Mouse (Mus musculus) urinary bladder, postnatal 36 days (tissue): ENCODE data around the gene Idh2.

Experiments used
- DNase-seq, 2 experiments: peaks; one replicate each; pipeline ENCODE4 v3.0.0; 2022; ENCODE audit warnings: low spot score in 2 of 2, mixed read lengths in 1 of 2

Idh2 gene

DNA sequence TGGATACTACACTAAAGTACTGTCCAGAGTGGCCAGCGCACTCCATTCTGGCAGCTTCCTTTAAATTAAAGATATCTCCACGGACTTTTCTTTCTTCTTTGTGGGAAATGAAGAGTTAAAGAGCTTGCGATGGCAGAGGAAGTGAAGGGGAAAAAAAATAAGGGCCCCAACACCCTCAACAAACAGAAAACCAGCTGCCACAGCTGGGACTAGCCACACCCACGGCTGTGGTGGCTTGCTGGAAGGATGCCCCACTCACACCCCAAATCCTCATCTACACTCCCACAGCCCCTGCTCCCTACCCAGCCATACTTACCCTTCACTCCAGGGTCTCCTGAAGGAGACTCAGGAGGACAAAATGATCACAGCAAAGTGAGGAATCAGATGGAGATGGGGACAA lies 7.9 kb upstream of the Idh2 start:
- no peak for DNase-seq

DNA sequence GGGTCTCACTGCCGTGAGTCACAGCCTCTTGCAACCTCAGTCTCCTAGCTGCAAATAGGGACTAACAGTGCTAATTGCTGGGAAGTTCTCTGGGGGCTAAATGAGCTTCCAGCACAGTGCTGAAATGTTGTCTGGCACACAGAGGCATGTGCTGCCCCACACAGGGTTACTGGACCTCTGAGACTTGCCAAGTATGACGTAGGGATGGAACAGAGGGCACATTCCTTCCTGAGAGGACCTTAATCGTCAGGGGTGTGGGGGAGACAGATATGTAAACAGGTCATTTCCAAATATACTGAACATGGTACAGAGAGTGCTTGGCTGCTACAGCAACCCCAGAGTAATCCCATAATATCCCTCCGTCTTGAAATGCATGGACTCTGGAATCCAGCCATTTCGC lies 5.9 kb upstream of the Idh2 start:
- DNase-seq = no peak

DNA sequence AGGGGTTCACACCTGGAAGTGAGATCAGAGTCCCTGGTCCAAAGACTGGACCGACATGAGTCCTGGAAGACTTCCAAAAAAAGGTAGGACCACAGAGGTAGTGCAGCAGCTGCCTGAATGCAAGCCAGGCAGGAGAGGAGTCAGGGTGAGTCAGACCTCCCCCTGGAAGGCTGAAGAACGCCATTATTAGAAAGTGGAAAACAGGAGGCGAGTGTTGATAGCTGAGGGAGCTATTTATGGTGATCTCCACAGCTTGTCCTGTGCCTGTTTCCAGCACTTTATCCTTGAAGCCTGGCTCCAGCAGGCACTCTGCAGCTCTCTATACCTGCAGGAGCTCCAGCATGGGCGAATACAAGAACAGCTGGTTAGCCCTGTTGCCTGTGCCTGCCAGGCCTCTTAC lies 4.0 kb upstream of the Idh2 start:
- no peak for DNase-seq

DNA sequence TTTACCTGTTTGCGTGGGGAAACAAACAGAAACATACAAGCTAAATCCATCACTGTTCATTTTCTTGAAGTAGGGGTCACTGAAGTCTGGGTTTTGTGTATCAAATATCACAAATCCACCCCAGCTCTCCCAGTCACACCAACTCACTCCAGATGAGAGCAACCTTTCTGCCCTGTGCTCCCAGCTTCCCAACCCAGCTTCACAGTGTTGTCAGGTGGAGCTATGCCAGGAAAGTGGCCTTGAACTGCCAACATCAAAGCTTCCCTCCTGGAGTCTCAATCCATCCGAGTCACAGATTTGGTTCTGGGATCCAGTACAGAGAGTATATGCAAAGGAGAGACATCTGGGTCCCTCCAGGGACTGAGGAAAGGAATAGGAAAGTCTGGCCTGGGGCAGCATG lies 966 bp upstream of the Idh2 start:
- DNase-seq = no peak

DNA sequence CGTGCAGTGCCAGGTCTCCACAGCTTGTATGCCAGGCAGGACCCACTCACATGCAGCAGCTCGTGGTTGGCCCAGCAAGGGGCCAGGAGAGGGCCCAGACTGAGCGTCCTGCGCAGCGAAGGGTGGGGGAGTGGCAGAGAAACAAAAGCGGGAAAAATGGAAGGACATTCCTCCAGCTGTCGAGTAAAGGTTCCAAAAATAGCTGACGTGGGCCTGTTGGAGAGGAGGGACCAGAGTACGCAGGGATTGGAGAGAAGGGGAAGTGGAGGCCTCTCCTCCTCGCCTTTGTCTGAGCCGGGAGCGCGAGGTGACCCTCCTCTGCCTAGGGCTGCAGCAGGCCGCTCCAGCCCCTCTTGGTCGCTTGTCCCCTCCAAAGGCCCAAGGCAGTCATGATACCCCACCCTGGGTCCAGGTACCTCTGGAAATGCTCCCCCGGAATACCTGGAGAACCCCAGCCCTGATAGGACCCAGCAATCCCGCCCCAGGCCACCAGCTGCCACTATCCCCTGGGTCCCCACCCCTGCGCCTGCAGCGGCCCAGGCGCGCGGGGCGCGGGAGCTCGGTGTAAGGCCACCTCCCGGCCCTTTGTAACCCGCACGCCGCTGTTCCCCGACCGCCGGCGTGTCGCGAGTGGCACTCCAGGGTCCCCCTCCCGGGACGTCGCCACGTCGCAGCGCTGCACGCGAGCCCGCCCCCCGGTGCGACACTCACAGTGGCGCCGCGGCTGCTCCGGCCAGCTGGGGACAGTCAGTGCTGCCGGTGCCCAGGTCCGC lies 555 bp downstream of the Idh2 start:
- peak; percentile 38 to 47 for DNase-seq

DNA sequence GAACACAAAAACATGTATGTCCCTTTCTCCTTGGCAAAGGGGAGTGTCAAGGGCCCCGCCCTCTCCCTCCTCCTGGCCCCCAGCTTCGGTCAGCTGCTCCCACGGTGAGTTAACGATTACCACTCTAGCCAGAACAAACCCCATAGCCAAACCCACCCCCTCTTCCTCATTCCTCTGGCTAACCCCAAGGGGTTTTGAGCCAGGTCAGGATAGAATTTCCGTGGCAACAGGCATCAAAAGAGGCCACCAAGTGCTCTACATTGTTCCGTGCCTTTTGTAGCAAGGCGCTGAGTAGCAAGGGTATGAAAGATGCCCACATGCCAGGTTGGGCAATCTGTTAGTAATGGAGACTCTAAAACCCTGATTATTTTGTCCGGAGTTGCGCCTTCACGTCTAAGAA lies 1.2 kb downstream of the Idh2 start:
- DNase-seq = no peak

DNA sequence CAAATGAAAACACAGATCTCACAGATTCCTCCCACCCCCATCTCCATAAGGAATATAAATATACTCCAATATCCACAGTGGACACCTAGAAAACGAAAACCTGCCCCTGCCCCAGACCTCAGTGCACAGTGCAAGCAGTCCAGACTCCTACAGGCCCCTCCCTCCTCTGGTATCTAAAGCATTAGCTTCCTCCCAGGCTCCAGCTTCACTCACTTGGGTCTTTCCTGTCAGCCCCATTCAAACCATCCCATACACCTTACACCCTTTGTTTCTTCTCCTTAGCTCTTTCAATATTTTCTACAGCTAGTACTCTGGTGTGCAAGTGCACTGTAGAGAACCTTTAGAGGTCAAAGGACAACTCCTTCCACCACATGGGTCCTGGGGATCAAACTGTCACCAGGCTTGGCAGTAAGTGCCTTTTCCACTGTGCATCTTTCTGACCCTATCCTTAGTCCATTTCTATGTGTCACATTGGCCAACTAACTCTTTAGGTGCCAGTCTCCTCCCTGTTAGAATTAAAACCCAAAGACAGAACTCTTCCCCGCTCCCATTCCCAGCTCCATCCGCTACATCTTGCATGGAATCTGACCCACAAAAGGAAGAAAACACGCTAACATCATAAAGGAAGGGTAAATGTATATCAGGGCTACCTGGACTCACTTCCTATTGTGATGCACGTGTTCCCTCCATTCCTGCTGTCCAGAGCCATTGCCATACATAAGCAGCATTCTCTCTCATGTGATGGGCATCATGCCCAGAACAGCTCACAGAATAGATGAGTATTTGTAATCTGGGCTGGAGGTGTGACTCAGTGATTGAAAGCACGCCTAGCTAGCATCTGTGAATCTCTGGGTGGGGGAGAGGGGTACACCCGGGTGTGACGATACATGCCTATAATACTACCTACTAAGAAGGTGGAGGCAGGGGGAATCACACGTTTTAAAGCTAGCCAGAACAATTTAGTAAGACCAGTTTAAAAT lies 3.8 kb downstream of the Idh2 start:
- no peak for DNase-seq

DNA sequence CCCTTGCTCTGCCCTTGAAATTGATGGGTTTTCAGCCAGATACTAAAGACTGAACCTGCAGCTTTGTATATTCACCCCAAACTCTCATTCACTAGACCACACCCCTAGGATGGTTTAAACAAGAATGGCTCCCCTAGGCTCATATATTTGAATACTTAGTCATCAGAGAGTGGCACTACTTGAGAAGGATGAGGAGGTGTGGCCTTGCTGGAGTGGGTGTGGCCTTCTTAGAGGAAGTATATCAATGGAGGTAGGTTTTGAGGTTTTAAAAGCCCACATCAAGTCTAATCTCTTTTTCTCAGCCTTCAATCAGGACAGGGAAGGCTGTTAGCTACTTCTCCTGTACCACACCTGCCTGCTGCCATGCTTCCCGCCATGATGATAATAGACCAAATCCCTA lies 8.8 kb downstream of the Idh2 start:
- DNase-seq = no peak

DNA sequence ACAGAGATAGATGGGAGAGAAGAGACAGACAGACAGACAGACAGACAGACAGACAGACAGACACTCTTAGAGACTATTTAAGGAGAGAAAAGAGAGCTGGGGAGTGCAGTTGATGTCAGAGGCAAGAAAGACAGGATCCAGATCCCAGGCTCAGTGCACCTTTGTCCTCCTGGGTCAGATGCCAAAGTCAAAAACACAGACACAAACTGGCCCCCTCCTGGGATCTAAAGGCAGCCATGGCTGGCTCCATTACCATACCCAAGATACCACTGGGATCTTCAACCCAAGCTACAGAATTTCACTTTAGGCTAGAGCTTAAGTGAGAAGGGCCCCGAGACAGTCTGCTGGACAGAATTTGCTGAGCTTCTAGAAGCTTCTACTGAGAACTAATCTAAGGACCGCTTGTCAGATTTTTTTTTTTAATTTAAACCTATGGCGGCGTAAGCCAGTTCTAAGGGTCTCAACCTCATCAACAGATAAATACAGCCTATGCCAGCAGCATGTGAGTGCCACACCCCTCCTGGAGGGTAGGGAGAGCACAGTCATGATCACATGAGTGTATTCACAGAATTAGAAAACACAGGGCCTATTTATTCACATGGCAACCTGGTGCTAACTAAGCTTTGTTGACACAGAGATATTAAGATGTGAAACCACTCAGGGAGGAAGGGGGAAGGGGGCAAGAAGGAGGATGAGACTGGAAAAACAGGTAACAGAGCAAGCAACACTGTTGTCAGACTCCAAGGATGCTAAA lies 9.4 kb downstream of the Idh2 start:
- DNase-seq = no peak

DNA sequence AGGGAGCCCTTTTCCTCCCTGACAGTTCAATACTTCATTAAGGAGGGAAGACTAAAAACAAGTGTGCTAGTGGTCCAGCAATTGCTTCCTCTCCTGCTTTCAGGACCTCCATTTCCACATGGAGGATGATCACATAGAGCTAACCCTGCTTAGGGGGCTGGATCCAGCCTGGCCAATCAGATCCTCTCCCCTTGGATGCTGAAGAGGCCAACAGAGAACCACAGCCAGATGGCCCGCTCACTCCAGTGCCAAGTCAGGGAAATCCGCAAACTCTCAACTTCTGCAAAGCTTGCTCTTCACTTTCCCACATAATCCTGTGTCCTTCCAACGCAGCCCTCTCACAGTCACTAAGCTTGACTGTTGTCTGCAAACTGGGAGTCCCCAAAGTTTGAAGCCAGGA lies 11.9 kb downstream of the Idh2 start:
- no peak for DNase-seq

DNA sequence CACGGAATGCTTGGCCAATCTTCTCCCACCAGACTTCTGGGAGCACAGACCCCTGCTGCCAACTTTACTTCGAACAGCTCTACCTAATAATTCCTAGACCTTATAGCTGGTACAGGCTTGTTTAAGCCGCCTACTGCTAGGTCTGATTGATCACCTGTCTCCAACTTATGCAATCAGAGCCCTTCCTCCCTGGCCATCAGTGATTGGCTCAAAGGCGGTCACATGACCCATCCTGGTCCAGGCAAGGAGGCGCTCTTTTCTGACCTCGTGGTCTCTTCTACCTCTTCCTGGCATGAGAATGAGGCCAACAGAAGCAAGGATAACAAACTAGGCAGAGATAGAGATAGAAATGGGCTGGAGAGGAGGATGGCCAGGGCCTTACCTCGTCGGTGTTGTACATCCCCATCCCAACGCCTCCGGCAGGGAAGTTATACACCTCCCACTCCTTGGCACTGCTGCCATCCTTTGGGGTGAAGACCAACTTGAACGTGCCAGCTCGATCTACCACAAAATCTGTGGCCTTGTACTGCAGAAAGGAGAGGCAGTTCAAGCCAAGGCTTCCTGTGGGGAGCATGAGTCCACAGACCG lies 16.7 kb downstream of the Idh2 start:
- DNase-seq = no peak

DNA sequence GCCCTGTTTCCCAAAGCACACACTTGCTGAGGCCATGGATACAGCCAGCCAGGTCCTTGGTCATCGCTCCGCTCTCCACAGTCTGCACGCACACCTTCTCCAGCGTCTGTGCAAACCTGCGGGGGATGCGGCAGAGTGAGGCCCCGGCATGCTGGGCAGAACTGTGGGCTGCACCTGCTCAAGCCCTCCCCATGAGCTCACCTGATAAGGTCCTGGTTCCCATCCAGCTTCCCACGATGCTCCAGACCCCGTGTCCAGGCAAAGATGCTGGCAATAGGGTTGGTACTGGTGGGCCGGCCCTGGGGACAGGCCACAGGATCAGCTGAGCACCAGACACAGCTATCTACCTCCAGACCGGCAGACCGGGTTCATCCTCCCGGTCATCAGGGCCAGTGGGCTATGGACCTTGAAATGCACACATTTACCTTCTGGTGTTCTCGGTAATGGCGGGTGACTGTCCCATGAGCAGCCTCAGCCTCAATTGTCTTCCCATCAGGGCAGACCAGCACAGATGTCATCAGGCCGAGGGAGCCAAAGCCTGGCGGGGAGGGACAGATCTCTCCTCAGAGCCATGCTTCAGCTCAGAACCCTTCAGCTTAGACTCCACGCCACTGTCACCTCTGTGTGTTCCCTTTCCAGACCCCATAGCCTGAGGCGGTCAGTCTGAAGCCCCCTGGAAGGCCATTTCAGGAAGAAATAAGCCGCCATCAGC lies 19.4 kb downstream of the Idh2 start:
- no peak for DNase-seq

DNA sequence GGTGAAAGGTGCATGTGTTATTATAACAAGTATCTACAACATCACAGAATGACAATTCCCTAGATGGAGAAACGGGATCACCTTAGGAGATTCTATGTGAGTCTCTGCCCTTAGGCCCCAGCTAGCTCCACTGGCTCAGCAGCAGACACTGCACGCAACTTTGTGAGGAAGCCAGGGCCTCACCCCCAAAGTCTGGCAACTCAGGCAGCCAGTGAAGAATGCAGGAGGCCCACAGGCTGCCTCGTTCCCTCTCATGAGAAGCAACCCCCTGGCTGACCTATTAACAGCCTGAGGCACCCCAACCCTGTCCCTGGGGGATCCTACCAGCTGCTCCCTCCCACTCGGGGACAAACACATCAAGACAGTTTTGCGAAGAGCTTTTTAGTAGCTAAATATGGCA lies 20.7 kb downstream of the Idh2 start:
- DNase-seq = no peak

DNA sequence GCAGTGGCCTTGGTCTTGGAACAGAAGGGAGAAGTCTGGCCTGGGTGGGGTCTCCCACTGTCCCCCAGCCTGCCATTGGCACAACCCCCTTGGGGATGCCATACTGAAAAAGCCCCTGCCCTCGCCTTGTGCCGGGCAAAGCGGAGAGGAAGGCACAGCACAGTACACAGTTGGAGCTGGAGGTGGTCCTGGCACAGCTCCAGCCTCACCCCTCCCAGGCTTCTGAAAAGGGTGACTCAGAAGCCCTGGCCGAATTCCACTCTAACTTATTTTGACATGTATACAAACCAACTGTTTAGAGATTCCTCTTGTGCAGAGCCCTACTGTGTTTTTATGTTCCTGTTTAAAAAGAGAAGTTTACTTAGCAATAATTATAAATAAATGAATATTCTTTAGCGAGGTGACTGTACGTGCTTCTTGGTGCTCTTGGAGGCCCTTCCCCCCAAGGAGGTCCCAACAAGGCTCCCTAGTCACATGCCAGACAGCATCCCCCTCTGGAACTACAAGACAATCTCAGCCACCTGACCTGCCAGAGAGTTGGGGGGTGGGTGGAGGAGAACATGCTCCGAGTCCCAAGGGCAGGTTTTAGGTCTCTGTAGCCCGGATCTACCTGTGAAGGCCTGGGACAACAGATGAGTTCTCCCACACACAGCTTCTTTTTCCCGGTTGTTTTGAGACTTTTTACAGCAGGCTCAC lies 22.7 kb downstream of the Idh2 start:
- peak; percentile 61 to 62 for DNase-seq

DNA sequence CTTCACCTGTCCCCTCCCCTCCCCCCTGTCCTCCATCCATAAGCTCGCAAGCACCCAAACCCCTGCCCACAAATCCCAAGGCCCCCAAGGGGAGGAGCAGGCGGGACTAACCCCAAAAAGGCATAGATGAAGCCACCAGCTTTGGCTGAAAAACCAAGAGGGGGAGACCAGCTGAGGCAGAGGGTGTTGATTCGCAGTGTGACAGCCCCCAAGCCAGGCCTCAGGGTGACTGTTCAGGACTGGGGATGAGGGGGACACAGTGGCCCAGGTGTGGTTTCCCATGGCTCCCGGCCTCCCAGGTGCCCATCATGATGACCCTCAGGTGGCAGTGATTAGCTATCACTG lies 23.4 kb downstream of the Idh2 start:
- no peak for DNase-seq

DNA sequence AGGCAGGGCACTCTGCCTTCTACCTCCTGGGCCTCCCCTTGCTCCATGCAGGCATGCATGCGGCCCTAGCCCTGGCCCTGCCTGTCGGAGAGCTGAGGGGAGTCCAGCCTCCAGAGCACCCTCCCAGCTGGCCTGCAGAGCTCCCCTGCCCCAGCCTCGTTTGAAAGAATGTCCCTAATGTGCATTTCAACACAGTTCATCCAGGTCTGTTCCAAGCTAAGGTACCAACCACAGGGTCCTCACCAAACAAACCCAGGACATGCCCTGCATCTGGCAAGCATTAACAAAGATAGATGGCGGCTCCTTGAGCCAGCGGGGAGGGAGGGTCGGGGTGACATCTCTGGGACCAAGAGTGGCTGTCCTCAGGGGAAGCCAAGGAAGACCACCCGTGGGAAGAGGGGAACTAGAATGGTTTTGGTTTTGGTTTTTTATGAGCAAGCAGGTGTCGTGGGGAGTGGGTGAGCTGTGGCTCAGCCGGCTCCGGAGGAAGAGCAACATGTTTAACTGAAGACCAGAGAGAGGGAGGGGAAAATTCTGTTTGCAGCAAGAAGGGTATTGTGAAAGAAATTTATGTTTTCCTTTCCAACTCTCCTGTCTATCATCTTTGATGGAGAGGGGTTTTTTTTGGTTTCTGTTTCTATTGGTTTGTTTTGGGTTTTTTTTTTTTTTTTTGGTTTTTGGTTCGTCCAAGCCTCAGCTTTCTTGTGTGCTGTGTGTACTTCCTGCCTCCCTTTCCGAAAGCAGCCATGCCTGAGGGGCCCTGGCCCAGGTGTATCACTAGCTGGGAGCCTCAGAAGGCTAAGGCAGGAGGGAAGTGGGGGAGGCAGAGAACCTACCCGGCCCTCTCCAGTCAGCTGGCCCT lies 24.0 kb downstream of the Idh2 start:
- no peak for DNase-seq

DNA sequence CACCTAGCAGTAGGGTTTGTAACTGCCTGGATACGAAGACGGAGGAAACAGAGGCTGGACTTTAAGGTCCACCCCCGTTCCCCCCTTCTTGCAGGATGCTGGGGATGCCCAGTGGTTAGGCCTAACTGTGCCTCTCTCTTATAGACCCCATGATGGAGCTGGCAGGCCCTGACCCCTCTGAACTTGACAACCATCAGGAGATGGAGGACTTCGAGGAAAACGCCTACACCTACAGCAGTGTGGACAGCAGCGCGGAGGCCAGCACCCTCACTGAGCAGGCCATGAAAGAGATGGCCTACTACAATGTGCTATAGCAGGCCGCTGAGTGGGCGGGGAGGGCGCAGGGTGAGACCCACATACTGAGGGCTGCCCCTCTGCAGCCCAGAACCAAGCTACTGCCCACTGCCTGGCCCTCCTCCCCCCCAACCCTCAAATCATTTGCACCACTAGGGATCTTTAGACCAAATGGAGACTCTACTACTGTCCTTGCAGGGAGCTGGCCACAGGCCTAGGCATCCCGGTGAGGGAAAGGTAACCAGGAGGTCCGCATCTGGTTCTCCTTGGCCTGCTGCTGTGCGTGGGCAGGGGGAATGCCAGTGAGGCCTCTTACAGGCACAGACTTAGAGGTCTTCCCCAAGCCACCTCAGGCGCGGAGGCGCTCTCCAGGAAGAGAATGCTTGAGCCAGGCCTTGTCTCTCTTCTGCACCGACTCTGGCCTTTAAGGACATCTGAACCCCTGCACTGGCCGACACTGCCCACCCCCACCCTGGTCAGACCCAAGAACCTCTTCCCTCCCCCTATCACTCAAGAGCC lies 24.8 kb downstream of the Idh2 start:
- no peak for DNase-seq

DNA sequence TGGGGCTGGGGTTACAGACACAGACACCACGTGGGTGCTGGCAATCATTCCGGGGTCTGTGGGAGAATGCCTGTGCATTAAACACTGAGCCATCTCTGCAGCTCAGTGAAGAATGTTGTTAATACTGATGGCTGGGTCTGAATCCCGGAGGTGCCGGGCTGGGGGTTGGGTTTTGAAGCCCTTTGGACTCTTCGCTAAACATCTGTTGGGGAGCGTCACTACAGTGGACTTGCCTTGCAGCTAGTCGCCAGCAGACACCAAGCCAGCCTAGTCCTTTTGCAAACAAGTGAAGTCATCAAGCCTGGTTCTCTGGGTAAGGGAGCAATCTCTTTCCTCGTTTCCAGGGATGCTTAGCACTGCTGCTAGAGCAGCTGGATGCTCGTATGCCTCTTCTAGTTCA lies 27.0 kb downstream of the Idh2 start:
- no peak for DNase-seq
